Mouse (Mus musculus) C2C12 (cell line): Measurements from ENCODE around the gene Faf1.

Source experiments
- CTCF ChIP-seq: IDR thresholded peaks from one replicate; pipeline ENCODE4 v1.5.1; 2011; ENCODE audit not compliant: control insufficient read depth, insufficient read depth, insufficient read length
- MAX ChIP-seq: IDR thresholded peaks from one replicate; pipeline ENCODE4 v1.6.1; 2011; ENCODE audit warnings: mild to moderate bottlenecking, control low read depth

- TF ChIP-seq CTCF (no peak), MAX (no peak)
Observed at GRCm38 (mm10) chr4:109986301-109986700, 309.9 kb downstream of the Faf1 start.
